Mouse (Mus musculus): ENCODE data around the gene Thrb. TPM values are rescaled to one million over a fixed set of nuclear protein-coding genes. Genes with fewer than 3 reads are reported as not detected.

The Thrb gene
- polyA plus RNA-seq, 1 experiment, result 0.82 TPM

- no peak overlapping the region for H3K4me3 ChIP-seq (replicated peaks; ENCODE audit: control insufficient read depth, low read depth, low read length)
- no peaks in the 10 kb centered on the region for H3K4me1 ChIP-seq (ENCODE audit: control insufficient read depth, insufficient read depth, low read length)
- H3K27ac ChIP-seq (ENCODE audit: control insufficient read depth, insufficient read depth, low read depth, low read length, poor library complexity), result no peak overlapping the region
- WGBS, result 69% methylated on average over 3 of the region's 3 CpGs
- TF ChIP-seq POLR2A (IDR thresholded peaks at IDR 0.05; ENCODE audit: borderline replicate concordance, control insufficient read depth, low read depth, low read length) (no peak), CTCF (IDR thresholded peaks at IDR 0.05; ENCODE audit: control insufficient read depth, insufficient read depth, low read length) (no peak)
These were observed 144.0 kb downstream of the Thrb start for GRCm38 (mm10) chr14:17803934-17804602.

- no peak overlapping the region for H3K27ac ChIP-seq (ENCODE audit: control insufficient read depth, insufficient read depth, low read depth, low read length, poor library complexity)
- no peak overlapping the region for H3K4me3 ChIP-seq (replicated peaks; ENCODE audit: control insufficient read depth, low read depth, low read length)
- WGBS, result 68% methylated on average over 4 of the region's 4 CpGs
- no peaks in the 10 kb centered on the region for H3K4me1 ChIP-seq (ENCODE audit: control insufficient read depth, insufficient read depth, low read length)
- TF ChIP-seq POLR2A (IDR thresholded peaks at IDR 0.05; ENCODE audit: borderline replicate concordance, control insufficient read depth, low read depth, low read length) (no peak), CTCF (IDR thresholded peaks at IDR 0.05; ENCODE audit: control insufficient read depth, insufficient read depth, low read length) (no peak)
These were observed 151.0 kb downstream of the Thrb start for GRCm38 (mm10) chr14:17811051-17811450.

GRCm38 (mm10) chr14:17812414-17812813 is 152.4 kb downstream of the Thrb start:
- Histone ChIP-seq H3K27ac (ENCODE audit: control insufficient read depth, insufficient read depth, low read depth, low read length, poor library complexity) (no peak overlapping the region), H3K4me1 (ENCODE audit: control insufficient read depth, insufficient read depth, low read length) (no peaks in the 10 kb centered on the region), H3K4me3 (replicated peaks; ENCODE audit: control insufficient read depth, low read depth, low read length) (no peak overlapping the region)
- no peak for TF ChIP-seq CTCF (IDR thresholded peaks at IDR 0.05; ENCODE audit: control insufficient read depth, insufficient read depth, low read length)
- 64% methylated on average over 5 of the region's 5 CpGs for WGBS

DNA sequence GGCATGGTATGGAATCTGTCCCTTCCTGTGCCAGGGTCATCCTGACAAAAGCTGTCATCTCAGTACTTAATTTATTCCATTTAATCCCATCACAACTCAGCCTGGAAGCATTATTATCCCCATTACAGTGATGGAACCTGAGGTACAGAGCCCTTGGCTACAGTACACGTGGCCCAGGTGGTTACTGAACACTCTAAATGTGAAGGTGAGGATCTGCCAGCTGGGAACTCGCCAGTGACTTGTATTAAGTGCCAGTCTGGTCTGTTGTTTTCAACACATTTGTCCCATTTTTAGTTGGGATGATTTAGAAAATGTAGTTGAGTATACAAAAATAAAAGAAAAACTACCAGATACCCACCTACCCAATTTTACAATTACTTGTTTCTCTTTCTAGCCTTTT is 155.0 kb downstream of the Thrb start:
- H3K27ac ChIP-seq (ENCODE audit: control insufficient read depth, insufficient read depth, low read depth, low read length, poor library complexity), result no peak overlapping the region
- 57% methylated on average over 2 of the region's 2 CpGs for WGBS
- TF ChIP-seq CTCF (IDR thresholded peaks at IDR 0.05; ENCODE audit: control insufficient read depth, insufficient read depth, low read length) (no peak), POLR2A (IDR thresholded peaks at IDR 0.05; ENCODE audit: borderline replicate concordance, control insufficient read depth, low read depth, low read length) (no peak)
- no peaks in the 10 kb centered on the region for H3K4me1 ChIP-seq (ENCODE audit: control insufficient read depth, insufficient read depth, low read length)
- no peak overlapping the region for H3K4me3 ChIP-seq (replicated peaks; ENCODE audit: control insufficient read depth, low read depth, low read length)

- WGBS, result 81% methylated on average over 2 of the region's 2 CpGs
- no peaks in the 10 kb centered on the region for H3K4me1 ChIP-seq (ENCODE audit: control insufficient read depth, insufficient read depth, low read length)
- TF ChIP-seq CTCF (IDR thresholded peaks at IDR 0.05; ENCODE audit: control insufficient read depth, insufficient read depth, low read length) (no peak), POLR2A (IDR thresholded peaks at IDR 0.05; ENCODE audit: borderline replicate concordance, control insufficient read depth, low read depth, low read length) (no peak)
- no peak overlapping the region for H3K27ac ChIP-seq (ENCODE audit: control insufficient read depth, insufficient read depth, low read depth, low read length, poor library complexity)
- no peak overlapping the region for H3K4me3 ChIP-seq (replicated peaks; ENCODE audit: control insufficient read depth, low read depth, low read length)
These were observed 158.0 kb downstream of the Thrb start for GRCm38 (mm10) chr14:17818086-17818485.

- TF ChIP-seq POLR2A (IDR thresholded peaks at IDR 0.05; ENCODE audit: borderline replicate concordance, control insufficient read depth, low read depth, low read length) (no peak), CTCF (IDR thresholded peaks at IDR 0.05; ENCODE audit: control insufficient read depth, insufficient read depth, low read length) (no peak)
- WGBS, result 75% methylated on average over 7 of the region's 7 CpGs
These were observed 162.7 kb downstream of the Thrb start for GRCm38 (mm10) chr14:17822754-17823153.

GRCm38 (mm10) chr14:17827401-17827800 is 167.3 kb downstream of the Thrb start:
- 79% methylated on average over 6 of the region's 6 CpGs for WGBS
- no peak for TF ChIP-seq CTCF (IDR thresholded peaks at IDR 0.05; ENCODE audit: control insufficient read depth, insufficient read depth, low read length)
- TF ChIP-seq POLR2A (IDR thresholded peaks at IDR 0.05; ENCODE audit: borderline replicate concordance, control insufficient read depth, low read depth, low read length), result no peak
- H3K4me1 ChIP-seq (ENCODE audit: control insufficient read depth, insufficient read depth, low read length), result no peaks in the 10 kb centered on the region
- no peak overlapping the region for H3K4me3 ChIP-seq (replicated peaks; ENCODE audit: control insufficient read depth, low read depth, low read length)
- no peak overlapping the region for H3K27ac ChIP-seq (ENCODE audit: control insufficient read depth, insufficient read depth, low read depth, low read length, poor library complexity)

More at GRCm38 (mm10) chr14:17822754-17823153, 162.7 kb downstream of the Thrb start:
- Histone ChIP-seq H3K4me3 (replicated peaks; ENCODE audit: control insufficient read depth, low read depth, low read length) (no peak overlapping the region), H3K4me1 (ENCODE audit: control insufficient read depth, insufficient read depth, low read length) (no peaks in the 10 kb centered on the region), H3K27ac (ENCODE audit: control insufficient read depth, insufficient read depth, low read depth, low read length, poor library complexity) (no peak overlapping the region)

- Histone ChIP-seq H3K27ac (ENCODE audit: control insufficient read depth, insufficient read depth, low read depth, low read length, poor library complexity) (no peak overlapping the region), H3K4me1 (ENCODE audit: control insufficient read depth, insufficient read depth, low read length) (no peaks in the 10 kb centered on the region), H3K4me3 (replicated peaks; ENCODE audit: control insufficient read depth, low read depth, low read length) (no peak overlapping the region)
- TF ChIP-seq CTCF (IDR thresholded peaks at IDR 0.05; ENCODE audit: control insufficient read depth, insufficient read depth, low read length), result no peak
- TF ChIP-seq POLR2A (IDR thresholded peaks at IDR 0.05; ENCODE audit: borderline replicate concordance, control insufficient read depth, low read depth, low read length), result no peak
- 76% methylated on average over 1 of the region's 1 CpGs for WGBS
These were observed 175.7 kb downstream of the Thrb start for GRCm38 (mm10) chr14:17835738-17836137.

DNA sequence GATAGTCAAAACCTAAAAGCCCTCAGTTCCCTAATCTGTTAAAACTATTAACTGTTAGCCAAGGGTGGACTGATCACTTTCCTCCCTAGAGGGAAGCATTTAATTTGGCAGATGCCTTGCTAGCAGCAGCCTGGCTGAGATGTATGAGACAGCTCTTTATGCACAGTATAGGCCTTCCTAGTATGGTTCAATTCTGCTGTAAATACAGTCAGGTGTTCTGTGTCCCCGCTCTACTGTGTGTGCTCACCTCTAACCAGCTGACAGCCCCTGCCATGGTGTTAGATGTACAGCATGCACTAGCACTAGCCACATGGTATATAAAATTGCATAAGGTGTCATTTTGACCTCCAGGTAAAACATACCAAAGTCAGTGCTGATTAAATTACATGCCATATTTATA is 176.7 kb downstream of the Thrb start:
- no peak overlapping the region for H3K27ac ChIP-seq (ENCODE audit: control insufficient read depth, insufficient read depth, low read depth, low read length, poor library complexity)
- WGBS, result 75% methylated on average over 1 of the region's 1 CpGs
- no peak for TF ChIP-seq POLR2A (IDR thresholded peaks at IDR 0.05; ENCODE audit: borderline replicate concordance, control insufficient read depth, low read depth, low read length)
- no peak for TF ChIP-seq CTCF (IDR thresholded peaks at IDR 0.05; ENCODE audit: control insufficient read depth, insufficient read depth, low read length)
- no peak overlapping the region for H3K4me3 ChIP-seq (replicated peaks; ENCODE audit: control insufficient read depth, low read depth, low read length)
- no peaks in the 10 kb centered on the region for H3K4me1 ChIP-seq (ENCODE audit: control insufficient read depth, insufficient read depth, low read length)
